Mouse (Mus musculus): Measurements from ENCODE around the gene Tceal8. TPM values are rescaled to one million over a fixed set of nuclear protein-coding genes. Genes with fewer than 3 reads are reported as not detected.
"Not testable (repeated sequence)": the region's sequence is repeated elsewhere in the genome, so short reads cannot be mapped to it uniquely, and the experiment has no call there.

The Tceal8 gene
- polyA plus RNA-seq, 1 experiment from 2014 or later, result 238 TPM

DNA sequence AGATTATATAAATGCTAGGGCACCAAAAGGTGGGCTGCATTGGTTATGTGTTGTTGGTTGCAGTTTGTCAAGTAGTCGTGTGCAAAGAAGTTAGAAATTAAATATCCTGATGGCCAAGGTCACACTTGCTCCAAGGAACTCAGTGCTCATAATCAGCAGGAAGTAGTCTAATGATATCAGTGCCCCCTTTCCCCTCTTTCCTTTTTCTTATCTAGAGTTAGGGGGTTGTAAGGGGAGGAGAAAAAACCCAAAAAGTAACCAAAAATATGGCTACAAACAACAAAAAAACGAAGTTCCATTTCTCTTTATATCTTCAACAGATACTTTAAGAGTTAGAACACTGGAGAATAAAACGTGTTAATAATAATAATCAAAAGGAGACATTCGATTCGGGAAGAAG lies 30.8 kb downstream of the Tceal8 start:
- no peak overlapping the region for H3K27ac ChIP-seq (ENCODE audit: low read depth, low read length)
- H3K36me3 ChIP-seq (ENCODE audit: control insufficient read depth, insufficient read depth, low read length), result no peaks in the 10 kb centered on the region
- H3K9me3 ChIP-seq (ENCODE audit: control insufficient read depth, low read length), result no peaks in the 10 kb centered on the region
- H3K27me3 ChIP-seq (ENCODE audit: control insufficient read depth, insufficient read depth, low read length), result no peaks in the 10 kb centered on the region
- DNase-seq (ENCODE audit: low spot score) (no peak), ATAC-seq (ENCODE audit: low FRiP score) (no peak)
- H3K4me1 ChIP-seq (replicated peaks; ENCODE audit: control insufficient read depth, insufficient read depth, low read length), result no peaks in the 10 kb centered on the region
- WGBS, result 83% methylated on average over 5 of the region's 5 CpGs
- H3K4me3 ChIP-seq (ENCODE audit: low read depth, low read length), result no peak overlapping the region
- H3K9ac ChIP-seq (ENCODE audit: low read depth, low read length), result no peak overlapping the region
- H3K4me2 ChIP-seq (replicated peaks; ENCODE audit: low read depth, low read length), result no peak overlapping the region

- 38% methylated on average over 5 of the region's 5 CpGs for WGBS
- H3K9ac ChIP-seq (ENCODE audit: low read depth, low read length); ATAC-seq (ENCODE audit: low FRiP score): not testable (repeated sequence)
These were observed 32.5 kb downstream of the Tceal8 start for GRCm38 (mm10) chrX:136139640-136140004.

GRCm38 (mm10) chrX:136138827-136139639 lies 33.1 kb downstream of the Tceal8 start, which contains the start of gene Bex4:
Gene Bex4, plus strand, starts transcription at chrX:136138996.
- H3K4me3 ChIP-seq (ENCODE audit: low read depth, low read length), result peak within 1 kb of the TSS; percentile 32
- not testable (repeated sequence) for H3K27me3 ChIP-seq (ENCODE audit: control insufficient read depth, insufficient read depth, low read length); H3K36me3 ChIP-seq (ENCODE audit: control insufficient read depth, insufficient read depth, low read length); H3K27ac ChIP-seq (ENCODE audit: low read depth, low read length); H3K4me1 ChIP-seq (replicated peaks; ENCODE audit: control insufficient read depth, insufficient read depth, low read length); H3K9ac ChIP-seq (ENCODE audit: low read depth, low read length); H3K9me3 ChIP-seq (ENCODE audit: control insufficient read depth, low read length)
- peak; percentile 92 for ATAC-seq (ENCODE audit: low FRiP score)
- WGBS, result 22% methylated on average over 7 of the region's 64 CpGs
- DNase-seq (ENCODE audit: low spot score), result peak; percentile 1
- peak within 1 kb of the TSS; percentile 40 for H3K4me2 ChIP-seq (replicated peaks; ENCODE audit: low read depth, low read length)

More at GRCm38 (mm10) chrX:136139640-136140004, 32.5 kb downstream of the Tceal8 start:
- peak overlapping the region; percentile 40 for H3K4me2 ChIP-seq (replicated peaks; ENCODE audit: low read depth, low read length)
- H3K9me3 ChIP-seq (ENCODE audit: control insufficient read depth, low read length); H3K4me1 ChIP-seq (replicated peaks; ENCODE audit: control insufficient read depth, insufficient read depth, low read length); H3K27me3 ChIP-seq (ENCODE audit: control insufficient read depth, insufficient read depth, low read length); DNase-seq (ENCODE audit: low spot score); H3K27ac ChIP-seq (ENCODE audit: low read depth, low read length); H3K36me3 ChIP-seq (ENCODE audit: control insufficient read depth, insufficient read depth, low read length): not testable (repeated sequence)
- H3K4me3 ChIP-seq (ENCODE audit: low read depth, low read length), result peak overlapping the region; percentile 32

DNA sequence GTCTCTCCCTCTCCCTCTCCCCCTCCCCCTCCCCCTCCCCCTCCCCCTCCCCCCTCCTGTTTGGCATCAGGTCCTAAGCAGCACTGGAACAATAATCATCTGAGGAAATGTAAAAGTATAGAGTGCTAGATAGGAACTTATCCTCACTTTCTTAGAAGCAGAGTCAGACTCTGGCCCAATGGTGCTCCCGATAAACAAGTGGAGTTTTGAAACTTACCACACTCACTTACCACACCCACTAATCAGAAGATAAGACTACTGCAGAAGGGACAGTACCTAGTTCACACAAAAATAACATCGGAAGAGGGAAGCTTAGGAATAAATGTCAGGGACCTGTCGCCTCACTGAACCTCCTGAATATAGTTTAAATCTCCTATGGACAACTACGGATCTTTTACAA lies 36.6 kb downstream of the Tceal8 start:
- Histone ChIP-seq H3K27me3 (ENCODE audit: control insufficient read depth, insufficient read depth, low read length) (no peaks in the 10 kb centered on the region), H3K9ac (ENCODE audit: low read depth, low read length) (no peak overlapping the region), H3K4me2 (replicated peaks; ENCODE audit: low read depth, low read length) (no peak overlapping the region), H3K9me3 (ENCODE audit: control insufficient read depth, low read length) (no peaks in the 10 kb centered on the region), H3K4me1 (replicated peaks; ENCODE audit: control insufficient read depth, insufficient read depth, low read length) (no peaks in the 10 kb centered on the region), H3K4me3 (ENCODE audit: low read depth, low read length) (no peak overlapping the region), H3K27ac (ENCODE audit: low read depth, low read length) (no peak overlapping the region), H3K36me3 (ENCODE audit: control insufficient read depth, insufficient read depth, low read length) (no peaks in the 10 kb centered on the region)
- no peak for DNase-seq (ENCODE audit: low spot score)
- no peak for ATAC-seq (ENCODE audit: low FRiP score)
- 89% methylated on average over 4 of the region's 4 CpGs for WGBS

GRCm38 (mm10) chrX:136127744-136128064 lies 44.4 kb downstream of the Tceal8 start:
- no peak for ATAC-seq (ENCODE audit: low FRiP score)

GRCm38 (mm10) chrX:136127038-136127743 lies 45.0 kb downstream of the Tceal8 start:
- H3K36me3 ChIP-seq (ENCODE audit: control insufficient read depth, insufficient read depth, low read length), result no peaks in the 10 kb centered on the region
- H3K27ac ChIP-seq (ENCODE audit: low read depth, low read length), result no peak overlapping the region
- DNase-seq (ENCODE audit: low spot score), result peak; percentile 7
- no peaks in the 10 kb centered on the region for H3K4me1 ChIP-seq (replicated peaks; ENCODE audit: control insufficient read depth, insufficient read depth, low read length)
- 62% methylated on average over 8 of the region's 8 CpGs for WGBS
- ATAC-seq (ENCODE audit: low FRiP score), result no peak
- no peak overlapping the region for H3K9ac ChIP-seq (ENCODE audit: low read depth, low read length)
- H3K4me3 ChIP-seq (ENCODE audit: low read depth, low read length), result no peak overlapping the region
- no peaks in the 10 kb centered on the region for H3K9me3 ChIP-seq (ENCODE audit: control insufficient read depth, low read length)
- H3K4me2 ChIP-seq (replicated peaks; ENCODE audit: low read depth, low read length), result no peak overlapping the region
- H3K27me3 ChIP-seq (ENCODE audit: control insufficient read depth, insufficient read depth, low read length), result no peaks in the 10 kb centered on the region

More at GRCm38 (mm10) chrX:136127744-136128064, 44.4 kb downstream of the Tceal8 start:
- no peak overlapping the region for H3K27ac ChIP-seq (ENCODE audit: low read depth, low read length)
- H3K4me1 ChIP-seq (replicated peaks; ENCODE audit: control insufficient read depth, insufficient read depth, low read length), result no peaks in the 10 kb centered on the region
- no peak overlapping the region for H3K4me3 ChIP-seq (ENCODE audit: low read depth, low read length)
- no peaks in the 10 kb centered on the region for H3K36me3 ChIP-seq (ENCODE audit: control insufficient read depth, insufficient read depth, low read length)
- DNase-seq (ENCODE audit: low spot score), result peak; percentile 71
- no peak overlapping the region for H3K4me2 ChIP-seq (replicated peaks; ENCODE audit: low read depth, low read length)
- no peaks in the 10 kb centered on the region for H3K9me3 ChIP-seq (ENCODE audit: control insufficient read depth, low read length)
- no peak overlapping the region for H3K9ac ChIP-seq (ENCODE audit: low read depth, low read length)
- 14% methylated on average over 5 of the region's 5 CpGs for WGBS
- no peaks in the 10 kb centered on the region for H3K27me3 ChIP-seq (ENCODE audit: control insufficient read depth, insufficient read depth, low read length)

Other genes with a start within 250 kb of the Tceal8 start
- 125 and 140 TPM in 2 replicates for gene Arxes2, start 178.5 kb downstream of the Tceal8 start, polyA plus RNA-seq (2014; fragmentation: Nextera tagmentation; extraction: Ambion mirVana)
- gene Arxes1, start 139.0 kb downstream of the Tceal8 start, polyA plus RNA-seq (2014; fragmentation: Nextera tagmentation; extraction: Ambion mirVana), result 44.0 and 53.1 TPM in 2 replicates
- 305 and 309 TPM in 2 replicates for gene Bex2, start 104.1 kb downstream of the Tceal8 start, polyA plus RNA-seq (2014; fragmentation: Nextera tagmentation; extraction: Ambion mirVana)
- not detected in 2 replicates for gene Nxf3, start 87.1 kb downstream of the Tceal8 start, polyA plus RNA-seq (2014; fragmentation: Nextera tagmentation; extraction: Ambion mirVana)
- 85.4 and 86.3 TPM in 2 replicates for gene Bex4, start 33.3 kb downstream of the Tceal8 start, polyA plus RNA-seq (2014; fragmentation: Nextera tagmentation; extraction: Ambion mirVana)
- 2.6 TPM in 2 replicates for gene Tceal5, start 31.5 kb upstream of the Tceal8 start, polyA plus RNA-seq (2014; fragmentation: Nextera tagmentation; extraction: Ambion mirVana)
- 0.82 and 1.3 TPM in 2 replicates for gene Tceal7, start 42.4 kb upstream of the Tceal8 start, polyA plus RNA-seq (2014; fragmentation: Nextera tagmentation; extraction: Ambion mirVana)
- gene Bex1, start 43.2 kb upstream of the Tceal8 start, polyA plus RNA-seq (2014; fragmentation: Nextera tagmentation; extraction: Ambion mirVana), result 99.1 and 107 TPM in 2 replicates
- 460 and 466 TPM in 2 replicates for gene Tceal9, start 72.7 kb upstream of the Tceal8 start, polyA plus RNA-seq (2014; fragmentation: Nextera tagmentation; extraction: Ambion mirVana)
- gene Bex3, start 97.9 kb upstream of the Tceal8 start, polyA plus RNA-seq (2014; fragmentation: Nextera tagmentation; extraction: Ambion mirVana), result 733 and 747 TPM in 2 replicates